In the genomic region with DNA sequence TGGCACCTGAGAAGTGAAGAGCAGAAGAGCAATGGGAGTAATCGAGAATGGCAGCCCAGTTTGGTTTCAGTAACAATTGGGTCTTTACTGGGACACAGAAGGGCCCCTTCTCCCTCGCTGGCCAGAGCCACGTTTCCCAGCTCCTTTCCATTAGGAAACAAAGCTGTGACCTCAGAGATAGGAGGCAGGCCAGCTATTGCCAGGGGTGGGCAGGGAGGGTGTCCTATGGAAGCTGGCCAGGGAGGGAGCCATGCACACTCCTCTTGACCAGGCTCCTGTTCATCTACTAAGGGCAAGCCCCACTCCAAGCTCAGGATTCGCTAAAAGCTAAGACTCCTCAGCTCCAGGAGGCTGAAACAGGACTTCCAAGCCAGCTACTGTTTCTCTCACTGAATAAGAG, we compare ENCODE assay signal across 9 mouse cellular contexts. TPM values are rescaled to one million over a fixed set of nuclear protein-coding genes. Genes with fewer than 3 reads are reported as not detected.
DNase-seq lines count a peak whose midpoint lies in the region; ATAC-seq and TF ChIP-seq lines count a peak whose summit lies in the region.
"Had no signal": no experiment of that assay in that cellular context is flagged by ENCODE, and none has a peak within 500 bp of the region (broad histone marks: within the 10 kb centered on the region; RNA-seq: fewer than 3 reads in every experiment).

No protein-coding gene starts in this region.

- H3K9ac ChIP-seq in embryonic facial prominence, embryonic 12.5 days: no peak overlapping the region
- no peak overlapping the region for H3K9ac ChIP-seq in hindbrain, postnatal 0 days (replicated peaks; ENCODE audit: low read length)
- no peak overlapping the region for H3K9ac ChIP-seq in neural tube, embryonic 12.5 days

- peak overlapping the region; percentile 81 for H3K4me2 ChIP-seq in embryonic facial prominence, embryonic 12.5 days (replicated peaks)
- H3K4me2 ChIP-seq in hindbrain, postnatal 0 days (ENCODE audit: low read depth, low read length): peak overlapping the region; percentile 73
- peak overlapping the region; percentile 95 for H3K4me2 ChIP-seq in neural tube, embryonic 12.5 days (replicated peaks)

- no peak overlapping the region for H3K4me3 ChIP-seq in kidney, adult 2 months (ENCODE audit: insufficient read depth, low read depth, low read length)
- peak overlapping the region; percentile 84; the same call in 1 of the 2 replicates for H3K4me3 ChIP-seq in embryonic facial prominence, embryonic 12.5 days
- H3K4me3 ChIP-seq in hindbrain, postnatal 0 days (ENCODE audit: low read length): no peak overlapping the region
- H3K4me3 ChIP-seq in neural tube, embryonic 12.5 days: no peak overlapping the region

- no peak for ATAC-seq in embryonic facial prominence, embryonic 12.5 days (ENCODE audit: insufficient number of reproducible peaks, insufficient read depth, low FRiP score, low TSS enrichment)
- ATAC-seq in hindbrain, postnatal 0 days: no peak
- ATAC-seq in neural tube, embryonic 12.5 days (ENCODE audit: low FRiP score, low read depth): no peak

- H3K27me3 ChIP-seq in kidney, adult 2 months (replicated peaks; ENCODE audit: control insufficient read depth, insufficient read depth, low read length): no peaks in the 10 kb centered on the region
- no peaks in the 10 kb centered on the region for H3K27me3 ChIP-seq in embryonic facial prominence, embryonic 12.5 days
- no peaks in the 10 kb centered on the region for H3K27me3 ChIP-seq in hindbrain, postnatal 0 days (ENCODE audit: insufficient read depth, low read length)
- H3K27me3 ChIP-seq in neural tube, embryonic 12.5 days (replicated peaks): no peaks in the 10 kb centered on the region; the same call in 1 of the 2 replicates

- DNase-seq in kidney, adult 2 months: peak; percentile 41
- DNase-seq in kidney, adult 11 months: no peak
- DNase-seq in hindbrain, postnatal 0 days (ENCODE audit: low spot score): no peak
- DNase-seq in frontal cortex, adult 2 months (ENCODE audit: extremely low spot score in 1 of 2, low spot score in 1 of 2): no peak
- DNase-seq in adipocyte (ENCODE audit: low spot score): no peak
- no peak for DNase-seq in cerebellum, postnatal 25 days

- no peak for TF ChIP-seq POLR2A in kidney, adult 2 months (IDR thresholded peaks at IDR 0.05; ENCODE audit: low read depth, low read length)

- no peaks in the 10 kb centered on the region for H3K9me3 ChIP-seq in embryonic facial prominence, embryonic 12.5 days
- no peaks in the 10 kb centered on the region for H3K9me3 ChIP-seq in hindbrain, postnatal 0 days (ENCODE audit: low read length)
- H3K9me3 ChIP-seq in neural tube, embryonic 12.5 days: no peaks in the 10 kb centered on the region

- 51% methylated on average over 4 of the region's 4 CpGs for WGBS in kidney, adult 2 months
- 11% methylated on average over 4 of the region's 4 CpGs for WGBS in embryonic facial prominence, embryonic 12.5 days
- WGBS in hindbrain, postnatal 0 days: 18% methylated on average over 4 of the region's 4 CpGs
- WGBS in neural tube, embryonic 12.5 days: 11% methylated on average over 4 of the region's 4 CpGs

- H3K27ac ChIP-seq in kidney, adult 2 months (ENCODE audit: insufficient read depth, low read depth, low read length): 0 out of 2 replicates have a peak overlapping the region, but pooled peaks have one; percentile 0
- H3K27ac ChIP-seq in embryonic facial prominence, embryonic 12.5 days: peak overlapping the region; percentile 99; the same call in 1 of the 2 replicates
- no peak overlapping the region for H3K27ac ChIP-seq in hindbrain, postnatal 0 days
- H3K27ac ChIP-seq in neural tube, embryonic 12.5 days: no peak overlapping the region

- no peak for TF ChIP-seq CTCF in kidney, adult 2 months (conservative IDR thresholded peaks at IDR 0.05; ENCODE audit: insufficient read depth, insufficient read length, low read depth, low read length)
- no peak for TF ChIP-seq CTCF in hindbrain, postnatal 0 days (IDR thresholded peaks at IDR 0.05; ENCODE audit: low read depth)

- peaks cover 3% of the 10 kb centered on the region; the same call in 1 of the 2 replicates for H3K4me1 ChIP-seq in kidney, adult 2 months (ENCODE audit: control insufficient read depth, insufficient read depth, low read length)
- H3K4me1 ChIP-seq in embryonic facial prominence, embryonic 12.5 days: peaks cover 39% of the 10 kb centered on the region
- H3K4me1 ChIP-seq in hindbrain, postnatal 0 days (ENCODE audit: insufficient read depth, low read length): peaks cover 22% of the 10 kb centered on the region
- H3K4me1 ChIP-seq in neural tube, embryonic 12.5 days: peaks cover 31% of the 10 kb centered on the region

- no peaks in the 10 kb centered on the region for H3K36me3 ChIP-seq in kidney, adult 2 months (ENCODE audit: control insufficient read depth, insufficient read depth, low read length)
- peaks cover 11% of the 10 kb centered on the region for H3K36me3 ChIP-seq in embryonic facial prominence, embryonic 12.5 days
- no peaks in the 10 kb centered on the region for H3K36me3 ChIP-seq in hindbrain, postnatal 0 days (ENCODE audit: insufficient read depth, low read length)
- peaks cover 11% of the 10 kb centered on the region for H3K36me3 ChIP-seq in neural tube, embryonic 12.5 days

RNA-seq across cellular contexts. Expression of gene Sema4c, which starts 1.1 kb away (rescaled TPM):
- polyA plus RNA-seq in kidney, adult 2 months (2012; rRNA removed): 8.0 and 9.1 TPM in 2 replicates
- polyA plus RNA-seq in embryonic facial prominence, embryonic 12.5 days (2016; fragmentation: Nextera tagmentation; extraction: Ambion mirVana): 29.3 and 29.4 TPM in 2 replicates
- 32.3 and 40.5 TPM in 2 replicates for total RNA-seq in hindbrain, postnatal 0 days (2014; rRNA removed)
- 14.4 and 14.7 TPM in 2 replicates for polyA plus RNA-seq in hindbrain, postnatal 0 days (2015; fragmentation: Nextera tagmentation; extraction: Ambion mirVana)
- polyA plus RNA-seq in neural tube, embryonic 12.5 days (2016; fragmentation: Nextera tagmentation; extraction: Ambion mirVana): 35.4 and 38.2 TPM in 2 replicates
- 12.3 and 12.7 TPM in 2 replicates for polyA plus RNA-seq in frontal cortex, adult 2 months (2012; rRNA removed)
- total RNA-seq: neutrophil, adult 5-6 weeks had no signal

RNA-seq across cellular contexts. Expression of gene Ankrd39, which starts 12.0 kb away (rescaled TPM):
- 16.8 and 22.6 TPM in 2 replicates for polyA plus RNA-seq in kidney, adult 2 months (2012; rRNA removed)
- 20.4 and 23.9 TPM in 2 replicates for polyA plus RNA-seq in embryonic facial prominence, embryonic 12.5 days (2016; fragmentation: Nextera tagmentation; extraction: Ambion mirVana)
- total RNA-seq in hindbrain, postnatal 0 days (2014; rRNA removed): 38.1 and 55.1 TPM in 2 replicates
- 30.8 and 32.5 TPM in 2 replicates for polyA plus RNA-seq in hindbrain, postnatal 0 days (2015; fragmentation: Nextera tagmentation; extraction: Ambion mirVana)
- polyA plus RNA-seq in neural tube, embryonic 12.5 days (2016; fragmentation: Nextera tagmentation; extraction: Ambion mirVana): 18.6 and 19.5 TPM in 2 replicates
- 16.2 and 17.7 TPM in 2 replicates for polyA plus RNA-seq in frontal cortex, adult 2 months (2012; rRNA removed)

RNA-seq across cellular contexts. Expression of gene Gm42417, which starts 20.0 kb away (rescaled TPM):
- polyA plus RNA-seq in kidney, adult 2 months (2012; rRNA removed): not detected in 2 replicates
- polyA plus RNA-seq in embryonic facial prominence, embryonic 12.5 days (2016; fragmentation: Nextera tagmentation; extraction: Ambion mirVana): 0.49 TPM in 1 of 2 replicates, not detected in the other
- not detected in 2 replicates for total RNA-seq in hindbrain, postnatal 0 days (2014; rRNA removed)
- polyA plus RNA-seq in hindbrain, postnatal 0 days (2015; fragmentation: Nextera tagmentation; extraction: Ambion mirVana): not detected in 2 replicates
- 1.0 TPM in 1 of 2 replicates, not detected in the other for polyA plus RNA-seq in neural tube, embryonic 12.5 days (2016; fragmentation: Nextera tagmentation; extraction: Ambion mirVana)
- polyA plus RNA-seq in frontal cortex, adult 2 months (2012; rRNA removed): 0.04 TPM in 1 of 2 replicates, not detected in the other
- total RNA-seq: neutrophil, adult 5-6 weeks had no signal

RNA-seq across cellular contexts. Expression of gene Ankrd23, which starts 22.6 kb away (rescaled TPM):
- 11.8 and 37.9 TPM in 2 replicates for polyA plus RNA-seq in kidney, adult 2 months (2012; rRNA removed)
- 19.2 and 24.0 TPM in 2 replicates for polyA plus RNA-seq in embryonic facial prominence, embryonic 12.5 days (2016; fragmentation: Nextera tagmentation; extraction: Ambion mirVana)
- 8.1 and 11.5 TPM in 2 replicates for total RNA-seq in hindbrain, postnatal 0 days (2014; rRNA removed)
- 11.2 and 12.7 TPM in 2 replicates for polyA plus RNA-seq in hindbrain, postnatal 0 days (2015; fragmentation: Nextera tagmentation; extraction: Ambion mirVana)
- polyA plus RNA-seq in neural tube, embryonic 12.5 days (2016; fragmentation: Nextera tagmentation; extraction: Ambion mirVana): 16.4 and 16.6 TPM in 2 replicates
- 9.5 and 11.5 TPM in 2 replicates for polyA plus RNA-seq in frontal cortex, adult 2 months (2012; rRNA removed)

RNA-seq across cellular contexts. Expression of gene Cnnm3, which starts 47.6 kb away (rescaled TPM):
- polyA plus RNA-seq in kidney, adult 2 months (2012; rRNA removed): 19.8 and 29.5 TPM in 2 replicates
- polyA plus RNA-seq in embryonic facial prominence, embryonic 12.5 days (2016; fragmentation: Nextera tagmentation; extraction: Ambion mirVana): 4.3 and 5.6 TPM in 2 replicates
- 28.4 and 35.9 TPM in 2 replicates for total RNA-seq in hindbrain, postnatal 0 days (2014; rRNA removed)
- 5.2 and 5.4 TPM in 2 replicates for polyA plus RNA-seq in hindbrain, postnatal 0 days (2015; fragmentation: Nextera tagmentation; extraction: Ambion mirVana)
- polyA plus RNA-seq in neural tube, embryonic 12.5 days (2016; fragmentation: Nextera tagmentation; extraction: Ambion mirVana): 3.7 and 5.3 TPM in 2 replicates
- polyA plus RNA-seq in frontal cortex, adult 2 months (2012; rRNA removed): 26.6 and 27.1 TPM in 2 replicates

Comparison
In these comparisons a context has a peak if more than half of its experiments do, and no peak if none do; other contexts are left out.
1. H3K27ac ChIP-seq: peak in kidney, adult 2 months (single experiment) and embryonic facial prominence, embryonic 12.5 days (single experiment); none in hindbrain, postnatal 0 days (single experiment) and neural tube, embryonic 12.5 days (single experiment).
2. Peak in every context shown above with its lines, with median percentiles within 50 percentile points of each other: H3K4me2 ChIP-seq.